Mouse (Mus musculus) lung, postnatal 25 days (tissue): ENCODE results near the gene Pdyn.

ENCODE experiments used
- DNase-seq: peaks from one replicate; pipeline ENCODE4 v3.0.0; 2022; ENCODE audit warnings: low spot score

The Pdyn gene

DNA sequence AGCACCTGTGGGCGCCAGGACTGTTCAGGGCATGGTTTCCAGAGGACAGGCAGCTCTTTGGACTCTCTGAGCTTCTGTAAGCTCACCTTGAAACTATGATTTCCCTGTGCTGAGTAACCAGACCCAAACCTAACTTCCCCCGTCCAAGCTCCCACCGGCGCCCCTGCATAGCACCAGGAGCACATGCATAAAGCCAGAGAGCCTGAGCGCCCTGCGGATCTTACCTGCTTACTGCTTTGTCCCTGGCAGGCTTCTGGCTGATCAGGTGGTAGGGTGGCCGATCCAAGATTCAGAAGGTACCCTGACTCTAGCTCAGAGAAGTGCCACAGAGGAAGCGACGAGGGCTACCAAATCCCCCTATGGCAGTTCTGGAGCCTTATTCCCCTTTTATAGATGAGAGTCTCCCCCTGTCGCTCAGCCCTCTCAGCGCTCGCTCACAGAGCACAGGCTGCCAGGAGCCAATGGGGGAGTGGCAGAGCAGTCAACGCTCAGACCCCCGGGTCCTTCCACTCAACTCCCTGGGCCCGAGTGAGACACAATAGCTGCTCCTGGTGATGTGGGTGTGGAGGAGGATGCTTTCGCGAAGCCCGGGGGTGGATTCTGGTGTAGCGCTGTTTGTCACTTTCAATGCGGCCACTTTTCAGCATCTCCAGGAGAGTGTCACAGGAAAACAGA lies at the start of gene Pdyn:
TSS of gene Pdyn (minus strand) at position 361 of the 675 bp plus-strand sequence.
- no peak for DNase-seq

DNA sequence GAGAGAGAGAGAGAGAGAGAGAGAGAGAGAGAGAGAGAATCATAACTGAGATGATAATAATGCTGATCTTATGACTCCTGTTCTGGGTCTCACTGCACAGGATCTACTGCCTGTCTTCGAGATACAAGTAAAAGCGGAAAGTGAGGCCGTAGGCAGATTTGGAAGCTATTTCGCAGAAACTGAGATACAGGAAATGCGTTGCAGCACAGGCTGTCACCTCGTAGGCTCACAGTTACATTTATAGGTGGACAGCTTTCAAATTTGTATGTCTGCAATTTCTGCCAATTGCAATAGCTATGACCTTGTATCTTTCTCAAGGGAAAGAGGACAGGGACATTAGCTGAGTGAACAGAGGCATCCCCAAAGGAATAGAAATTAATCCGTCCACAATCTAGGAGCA lies 42.4 kb upstream of the Pdyn start:
- no peak for DNase-seq

DNA sequence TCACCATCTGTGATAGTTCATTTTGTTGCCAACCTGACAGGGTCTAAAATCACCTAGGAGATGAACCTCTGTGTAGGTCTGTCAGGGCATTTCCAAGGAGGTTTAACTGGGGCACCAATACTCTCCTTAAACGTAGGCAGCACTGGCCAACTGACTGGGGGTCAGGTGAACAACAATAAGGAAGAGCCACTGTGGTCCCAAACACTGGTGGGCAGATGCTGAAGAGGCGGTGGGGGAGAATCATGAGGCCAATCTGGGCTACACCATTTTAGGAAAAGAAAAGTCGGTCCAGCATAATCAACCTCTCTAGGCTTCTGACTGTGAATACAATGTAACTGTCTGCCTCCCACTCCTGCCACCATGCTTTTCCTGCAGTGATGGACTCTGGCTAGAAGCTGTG lies 40.9 kb upstream of the Pdyn start:
- no peak for DNase-seq

DNA sequence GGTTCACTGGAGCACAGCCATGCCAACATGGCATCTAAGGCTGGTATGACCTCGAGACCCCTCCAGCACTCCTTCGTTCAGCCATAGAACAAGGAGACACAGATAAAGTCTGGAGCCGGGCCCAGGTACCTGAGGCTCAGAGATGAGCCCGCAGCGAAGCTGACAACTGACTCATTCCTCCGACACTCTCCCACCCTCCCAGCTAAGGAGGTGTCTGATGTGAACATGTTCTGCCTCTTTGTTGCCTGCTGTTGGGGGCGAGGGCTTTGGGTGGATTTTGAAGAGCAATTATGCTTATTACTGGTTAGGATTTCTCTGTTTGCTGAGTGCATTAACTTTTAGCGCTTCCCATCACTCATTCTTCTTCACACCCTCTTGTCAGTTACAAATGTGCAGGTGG lies 34.4 kb upstream of the Pdyn start:
- no peak for DNase-seq

DNA sequence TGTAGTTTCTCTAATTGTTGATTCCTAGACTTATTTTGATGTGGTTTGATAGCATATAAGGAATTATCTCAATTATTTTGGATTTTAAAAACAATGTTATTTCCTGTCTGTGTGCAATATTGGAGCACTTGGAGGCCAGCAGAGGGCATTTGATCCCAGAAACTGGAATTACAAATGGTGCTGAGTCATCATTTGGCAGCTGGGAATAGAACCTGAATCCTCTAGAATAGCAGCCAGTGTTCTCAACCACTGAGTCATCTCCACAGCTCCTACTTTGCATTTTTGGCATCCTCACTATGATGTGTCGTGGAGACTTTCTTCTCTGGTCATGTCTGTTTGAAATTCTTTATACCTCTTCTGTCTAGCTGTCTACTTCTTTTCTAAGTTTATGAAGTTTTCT lies 30.0 kb upstream of the Pdyn start:
- DNase-seq: no peak

DNA sequence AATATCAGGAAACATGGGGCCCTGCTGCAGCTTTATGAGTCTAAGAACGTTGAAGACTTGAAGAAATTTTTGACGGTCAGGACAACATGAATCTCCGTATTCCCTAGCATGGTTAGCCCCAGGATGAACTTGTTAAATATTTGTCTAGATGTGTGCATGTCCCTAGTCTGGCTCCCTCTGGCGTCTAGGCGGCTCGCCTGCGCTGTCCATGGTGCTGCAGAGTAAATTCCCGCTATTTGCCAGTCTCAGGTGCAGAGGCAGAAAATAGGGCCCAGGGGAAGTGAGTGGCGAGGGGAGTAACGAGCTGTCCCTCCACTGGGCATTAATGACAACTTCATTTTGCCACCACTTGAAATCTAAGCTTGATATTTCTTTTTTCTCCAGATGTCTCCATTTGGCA lies 16.0 kb upstream of the Pdyn start:
- peak; percentile 36 for DNase-seq

DNA sequence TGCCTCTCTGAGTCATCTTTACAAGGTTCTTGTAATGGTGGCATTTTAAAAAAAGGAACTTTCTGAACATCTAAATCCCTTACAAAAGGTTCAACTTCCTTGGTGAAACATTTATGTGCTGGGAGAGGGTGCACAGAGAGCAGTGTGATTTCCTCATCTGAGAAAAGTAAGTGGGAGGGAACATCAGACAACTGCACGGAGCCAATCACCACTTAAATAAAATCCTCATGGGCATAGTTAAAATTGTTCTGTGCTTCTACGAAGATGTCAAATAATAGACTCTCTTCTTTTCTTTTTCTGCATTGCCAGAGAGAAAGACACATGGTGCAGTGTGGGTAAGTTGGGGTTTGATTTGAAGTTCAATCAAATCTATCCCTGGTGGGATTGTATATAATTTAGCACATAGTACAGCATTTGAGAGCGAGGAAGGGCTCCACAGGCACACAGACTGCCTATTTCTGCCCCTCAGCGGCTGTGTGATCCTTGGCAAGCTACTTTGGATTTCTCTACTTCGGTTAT lies 13.4 kb upstream of the Pdyn start:
- DNase-seq: no peak

DNA sequence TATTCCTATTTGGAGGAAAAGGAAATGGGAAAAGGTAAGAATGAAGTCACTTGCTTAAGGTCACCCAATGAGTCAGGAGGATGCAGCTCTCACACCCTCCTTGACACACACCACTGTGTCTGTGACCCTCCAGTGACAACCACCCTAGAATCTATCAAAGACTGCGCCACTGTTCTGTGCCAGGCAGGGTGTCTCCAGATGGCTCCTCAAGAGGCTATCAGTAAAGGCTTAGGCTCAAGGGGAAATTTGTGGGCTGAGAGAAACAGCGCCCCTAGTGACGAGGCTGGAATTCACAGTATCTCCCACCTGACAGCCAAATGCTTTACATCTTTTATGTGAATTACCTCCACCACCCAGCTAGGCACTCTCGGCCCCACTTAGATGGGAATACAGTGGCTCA lies 3.6 kb downstream of the Pdyn start:
- DNase-seq: no peak

DNA sequence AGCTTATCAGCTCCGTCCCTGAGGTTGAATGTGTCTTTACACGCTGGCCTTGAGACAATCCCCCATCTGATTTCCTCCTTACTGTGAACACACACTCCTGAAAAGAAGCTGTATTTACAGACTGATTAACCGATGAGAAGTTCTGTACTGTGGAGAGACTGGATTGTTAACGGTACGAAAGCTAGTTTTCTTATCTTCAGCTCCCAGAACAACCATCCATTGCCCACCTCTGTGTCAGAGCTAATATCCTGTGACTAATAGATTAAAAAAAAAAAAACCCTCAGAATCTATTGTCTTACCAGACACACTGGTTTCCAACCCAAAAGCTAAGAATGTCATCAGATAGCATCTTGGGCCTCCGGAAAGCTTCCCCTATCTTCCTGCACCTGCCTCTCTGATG lies 5.3 kb downstream of the Pdyn start:
- DNase-seq: no peak

DNA sequence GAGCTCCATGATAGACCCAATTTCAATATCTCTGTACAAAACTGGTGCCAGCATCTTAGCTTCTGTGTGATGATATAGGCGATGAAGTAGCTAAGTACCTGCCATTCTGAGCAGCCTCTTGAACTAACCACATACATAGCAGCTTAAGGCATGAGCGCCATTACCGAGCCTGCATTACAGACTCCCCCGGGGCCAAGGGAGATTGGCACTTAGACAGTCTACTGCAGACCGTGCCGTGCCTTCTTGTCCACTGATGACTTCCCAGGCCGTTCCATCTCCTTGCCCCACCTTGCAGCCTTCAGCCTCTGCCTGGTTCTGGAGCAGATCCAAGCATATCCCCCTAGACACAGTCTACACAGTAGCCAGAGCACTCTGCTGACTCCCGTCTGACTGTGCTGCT lies 7.0 kb downstream of the Pdyn start:
- no peak for DNase-seq

DNA sequence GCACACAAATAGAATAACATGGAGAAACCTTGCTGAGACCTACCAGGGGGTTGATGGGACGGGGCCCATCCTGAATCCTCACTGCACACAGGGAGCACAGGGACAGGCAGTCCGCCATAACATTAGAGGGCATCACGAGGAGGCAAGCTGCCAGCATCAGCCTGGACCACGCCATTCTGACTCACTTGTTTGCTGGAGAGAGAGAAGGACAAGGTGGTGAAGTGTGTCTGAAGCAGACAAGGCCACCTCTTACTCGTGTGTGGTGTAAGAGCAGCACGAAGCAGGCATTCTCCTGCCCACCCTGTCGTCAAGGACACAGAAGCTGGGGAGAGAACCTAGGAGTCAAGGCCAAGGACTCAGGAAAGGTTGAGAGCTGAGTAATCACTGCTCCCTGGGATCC lies 9.9 kb downstream of the Pdyn start:
- DNase-seq: no peak

DNA sequence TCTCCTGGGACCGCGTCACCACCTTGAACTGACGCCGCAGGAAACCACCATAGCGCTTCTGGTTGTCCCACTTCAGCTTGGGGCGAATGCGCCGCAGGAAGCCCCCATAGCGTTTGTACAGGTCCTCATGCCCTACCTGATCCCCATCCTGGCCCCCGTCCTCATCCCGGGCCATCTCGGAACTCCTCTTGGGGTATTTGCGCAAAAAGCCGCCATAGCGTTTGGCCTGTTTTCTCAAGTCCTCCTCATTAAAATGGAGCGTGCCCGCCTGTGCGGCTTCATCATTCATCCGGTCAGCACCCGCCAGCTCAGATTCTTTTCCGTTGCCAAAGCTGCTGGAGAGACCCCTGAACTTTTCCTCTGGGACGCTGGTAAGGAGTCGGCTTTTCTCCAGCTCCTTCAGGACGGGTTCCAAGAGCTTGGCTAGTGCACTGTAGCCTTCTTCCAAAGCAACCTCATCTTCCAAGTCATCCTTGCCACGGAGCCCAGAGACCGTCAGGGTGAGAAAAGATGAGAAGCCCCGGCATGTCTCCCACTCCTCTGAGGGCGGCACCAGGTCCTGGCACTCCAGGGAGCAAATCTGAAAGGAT lies 11.5 kb downstream of the Pdyn start:
- DNase-seq: no peak

DNA sequence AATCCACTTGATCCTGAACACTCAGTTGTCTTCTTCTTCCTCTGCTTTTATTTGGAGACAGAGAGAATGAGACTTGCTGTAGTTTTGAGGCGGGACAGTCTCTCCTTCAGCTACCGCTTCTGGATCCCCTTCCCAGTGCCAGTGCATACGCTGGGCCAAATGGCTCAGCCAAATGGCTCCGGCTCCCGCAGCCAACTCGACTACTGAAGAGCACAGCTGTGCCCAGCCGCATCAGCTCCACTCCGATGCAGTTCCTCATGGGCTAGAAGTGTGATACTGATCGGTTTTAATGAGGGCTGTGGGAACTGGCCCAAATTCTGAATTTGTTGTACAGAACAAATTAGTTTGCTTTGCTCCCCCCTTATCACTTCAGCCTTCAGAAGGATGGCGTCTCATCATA lies 12.7 kb downstream of the Pdyn start:
- DNase-seq: no peak

DNA sequence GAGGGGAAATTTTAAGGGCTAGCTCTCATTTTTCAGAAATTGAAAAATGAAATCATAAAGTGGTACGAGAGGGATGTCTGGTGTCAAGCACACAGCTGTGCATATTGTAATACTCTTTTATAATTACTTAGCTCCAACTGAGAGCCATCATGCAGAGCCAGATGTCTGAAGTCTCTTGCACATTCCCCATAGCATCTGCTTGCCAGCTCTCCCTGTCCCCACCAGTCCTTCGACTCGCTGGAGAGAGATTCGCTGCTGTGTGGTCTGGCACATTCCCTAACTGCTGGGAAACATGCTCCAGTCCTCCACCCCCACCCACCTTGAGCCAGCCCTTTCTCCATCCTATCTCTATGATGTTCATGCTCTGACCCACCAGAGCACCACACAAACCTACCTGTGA lies 15.6 kb downstream of the Pdyn start:
- peak; percentile 14 for DNase-seq

DNA sequence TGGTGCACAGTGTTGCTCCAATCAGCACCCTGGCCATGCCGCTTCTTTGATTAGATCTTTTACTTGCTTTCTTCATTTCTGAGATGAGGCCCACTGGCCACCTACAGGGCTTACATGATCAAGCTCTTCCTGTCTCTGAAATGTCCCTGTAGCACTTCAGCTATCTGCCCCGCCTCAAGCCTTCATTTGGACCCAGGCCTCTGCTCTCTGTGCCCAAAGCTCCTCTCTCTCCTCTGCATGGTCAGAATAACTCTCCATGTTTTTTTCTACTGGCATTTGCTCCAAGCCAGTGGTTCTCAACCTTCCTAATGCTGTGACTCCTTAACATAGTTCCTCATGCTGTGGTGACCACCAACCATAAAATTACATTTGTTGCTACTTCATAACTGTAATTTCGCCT lies 19.4 kb downstream of the Pdyn start:
- no peak for DNase-seq

DNA sequence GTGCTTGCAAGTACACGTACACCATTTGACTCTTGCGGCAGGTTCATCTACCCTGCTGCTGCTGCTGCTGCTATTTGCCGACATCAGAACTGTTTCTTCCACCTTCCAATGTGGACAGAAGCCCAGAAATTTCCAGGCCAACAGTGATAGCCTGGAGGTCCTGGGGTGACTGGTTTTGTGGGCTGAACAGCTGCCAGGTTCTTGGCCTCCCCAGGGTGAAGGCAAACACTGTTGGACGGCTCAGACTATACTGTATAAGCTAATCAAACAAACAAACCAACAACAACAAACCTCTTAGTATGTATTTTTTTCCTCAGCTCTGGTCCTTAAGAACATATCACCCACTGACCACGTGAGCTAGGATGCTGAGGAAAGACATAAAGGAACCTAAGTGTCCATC lies 20.6 kb downstream of the Pdyn start:
- no peak for DNase-seq

DNA sequence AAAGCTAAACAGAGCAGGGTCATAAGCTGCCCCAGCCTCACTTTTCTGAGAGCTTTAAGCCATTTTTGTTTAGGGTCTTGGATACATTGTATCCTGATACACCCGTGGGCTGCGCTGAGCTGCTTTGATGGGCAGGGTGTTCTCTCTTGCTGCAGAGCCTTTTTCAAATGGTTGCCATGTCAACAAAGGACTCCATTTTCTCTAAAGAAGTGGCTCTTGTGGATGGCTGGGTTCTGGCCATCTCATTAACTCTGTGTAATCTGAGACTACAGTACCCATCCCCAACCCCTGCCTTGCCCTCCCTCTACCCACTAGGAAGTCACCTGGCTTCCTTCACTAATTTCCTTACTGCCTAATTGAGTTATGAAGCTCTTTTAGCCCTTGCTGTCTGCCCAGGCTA lies 22.0 kb downstream of the Pdyn start:
- no peak for DNase-seq

DNA sequence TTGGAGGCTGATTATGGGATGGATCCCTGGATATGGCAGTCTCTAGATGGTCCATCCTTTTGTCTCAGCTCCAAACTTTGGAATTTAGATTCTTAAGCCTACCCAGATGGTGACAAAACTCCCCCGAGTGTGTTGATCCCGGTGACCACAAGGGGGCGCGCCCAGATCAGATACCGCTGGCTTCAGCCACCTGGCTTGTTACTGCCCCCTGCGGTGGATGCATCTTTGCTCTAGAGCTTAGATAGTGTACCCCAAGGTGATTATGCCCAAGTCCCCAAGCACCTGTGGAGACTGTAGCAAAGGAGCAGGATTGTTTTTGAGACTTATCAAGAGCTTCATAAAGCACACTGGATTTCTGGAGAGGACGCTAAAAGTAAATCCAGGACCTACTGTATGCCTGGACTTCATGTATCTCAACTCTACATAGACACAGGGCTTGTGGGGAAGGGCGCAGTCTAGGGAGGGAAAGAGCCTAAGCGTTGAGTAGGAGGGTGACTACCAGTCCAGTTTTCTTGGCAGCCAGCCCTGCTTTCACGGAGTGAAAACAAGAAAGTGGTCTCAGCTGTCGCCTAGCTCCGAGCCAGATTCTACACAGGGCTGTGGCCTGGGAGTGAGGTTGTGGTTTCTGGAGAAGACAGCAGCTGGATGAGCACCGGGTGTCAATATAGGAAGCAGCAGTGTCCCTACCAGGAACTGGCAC lies 24.6 kb downstream of the Pdyn start:
- peak; percentile 65 for DNase-seq

DNA sequence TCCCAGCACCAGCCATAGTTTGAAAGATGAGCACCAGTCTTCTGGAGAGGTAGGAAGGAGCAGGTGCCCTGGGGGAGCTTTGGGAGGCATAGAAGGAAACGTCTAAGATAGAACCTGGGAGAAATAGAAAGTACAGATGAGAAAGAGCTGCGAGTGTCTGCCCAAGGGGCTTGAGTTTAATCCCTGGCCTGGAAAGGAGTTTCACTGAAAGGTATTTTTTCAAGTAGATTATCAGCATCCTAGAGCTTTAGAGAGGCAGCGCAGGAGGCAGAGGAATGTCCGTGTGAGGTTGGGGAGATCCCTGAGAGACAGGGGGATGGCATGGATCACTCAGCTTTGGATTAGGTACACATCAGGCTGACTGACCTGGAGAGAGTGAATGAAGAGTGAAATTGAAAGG lies 27.7 kb downstream of the Pdyn start:
- no peak for DNase-seq

DNA sequence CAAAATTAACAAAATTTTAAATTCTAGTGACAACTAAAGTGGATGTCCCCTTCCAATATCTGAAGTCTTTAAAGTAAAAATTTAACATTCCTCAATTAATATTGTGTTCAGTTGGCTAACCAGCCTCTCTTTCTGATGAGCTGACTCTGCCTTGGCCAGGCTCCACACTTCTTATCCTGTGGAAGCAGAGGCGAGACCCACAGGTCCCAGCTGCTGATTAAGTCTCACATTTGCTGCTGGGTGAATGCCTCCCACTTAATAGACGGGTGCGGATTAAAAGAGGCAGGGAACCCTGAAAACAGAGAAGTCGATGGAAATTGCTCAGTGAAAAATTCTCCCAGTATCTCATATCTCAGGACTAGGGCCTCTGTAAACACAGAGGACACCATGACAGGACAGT lies 37.2 kb downstream of the Pdyn start:
- DNase-seq: no peak

DNA sequence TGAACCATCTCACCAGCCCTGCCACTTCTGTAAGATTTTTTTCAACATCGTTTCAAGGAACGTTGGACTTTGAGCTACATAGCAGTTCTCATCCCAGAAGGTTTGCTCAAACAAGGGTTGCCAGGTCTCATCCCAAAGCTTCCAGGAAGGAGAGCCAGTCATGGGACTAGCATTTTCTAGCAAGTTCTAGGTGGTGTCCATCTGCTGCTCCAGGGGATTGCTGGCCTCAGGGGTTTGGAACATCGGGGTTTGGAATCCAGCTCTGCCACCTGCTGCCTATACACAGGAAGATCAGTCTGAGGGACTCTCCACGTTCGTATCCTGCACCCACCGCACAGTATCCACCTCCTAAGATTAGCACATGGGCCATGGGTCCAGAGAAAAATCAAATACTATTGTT lies 39.6 kb downstream of the Pdyn start:
- DNase-seq: peak; percentile 14

DNA sequence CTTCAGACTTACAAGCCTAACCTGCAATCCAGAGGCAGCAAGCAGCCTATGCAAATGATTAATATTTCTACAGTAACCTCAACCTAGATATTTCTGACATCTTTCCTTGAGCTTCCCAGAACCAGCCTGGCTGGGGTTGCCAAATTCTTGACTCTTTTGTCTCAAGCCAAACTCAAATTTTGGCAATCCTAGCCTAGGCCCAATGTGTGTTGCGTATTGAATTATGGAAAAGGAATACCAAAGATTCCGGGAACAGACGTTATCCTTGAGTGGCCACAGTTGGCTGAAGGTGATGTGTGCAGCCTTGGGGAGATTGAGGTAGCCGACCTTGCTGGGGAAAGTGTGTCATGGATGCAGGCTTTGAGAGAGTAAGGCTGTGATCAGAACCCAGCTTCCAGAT lies 40.8 kb downstream of the Pdyn start:
- no peak for DNase-seq

DNA sequence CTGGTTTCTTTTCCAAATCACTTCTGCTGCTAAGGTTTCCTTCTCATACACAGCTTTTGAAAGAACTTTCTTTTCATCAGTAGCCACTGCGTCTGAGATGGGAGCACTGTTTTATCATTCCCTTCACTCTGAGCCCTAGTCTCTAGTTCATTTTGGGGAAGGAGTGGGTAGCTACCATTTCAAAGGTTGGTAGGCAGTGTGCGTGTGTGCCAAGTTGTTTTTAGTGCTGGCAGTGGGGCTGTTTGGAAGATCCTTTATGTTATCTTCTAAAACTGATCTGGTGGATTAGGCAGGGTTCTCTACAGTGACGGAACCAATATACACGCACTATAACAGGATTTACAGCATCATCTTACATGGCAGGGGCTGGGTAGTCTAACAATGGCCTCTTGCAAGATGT lies 44.6 kb downstream of the Pdyn start:
- DNase-seq: no peak
